In genomic region chr16:47266744-47267686, GRCm38 (mm10) we compare ENCODE assay signal across 14 mouse cellular contexts.
A peak's percentile ranks its signal among the peaks of the same experiment; 100 is the strongest.
DNase-seq lines count a peak whose midpoint lies in the region; ATAC-seq and TF ChIP-seq lines count a peak whose summit lies in the region.
"Had no signal": no experiment of that assay in that cellular context is flagged by ENCODE, and none has a peak within 500 bp of the region (broad histone marks: within the 10 kb centered on the region; RNA-seq: fewer than 3 reads in every experiment).

No protein-coding gene starts in this region.

- H3K4me3 ChIP-seq in neural tube, embryonic 13.5 days, result no peak overlapping the region
- H3K4me3 ChIP-seq in layer of hippocampus, adult 2 months, result no peak overlapping the region
- H3K4me3 ChIP-seq: heart, embryonic 10.5 days; liver, embryonic 13.5 days had no signal

- H3K27me3 ChIP-seq in neural tube, embryonic 13.5 days, result no peaks in the 10 kb centered on the region
- H3K27me3 ChIP-seq: liver, embryonic 13.5 days had no signal

- 68% methylated on average over 8 of the region's 8 CpGs for WGBS in neural tube, embryonic 13.5 days

- no peak overlapping the region for H3K27ac ChIP-seq in neural tube, embryonic 13.5 days (replicated peaks)
- 0 out of 2 replicates have a peak overlapping the region, but pooled peaks have one; percentile 10 for H3K27ac ChIP-seq in layer of hippocampus, adult 2 months
- H3K27ac ChIP-seq: heart, embryonic 10.5 days; kidney, postnatal 0 days; liver, embryonic 13.5 days had no signal

- H3K9ac ChIP-seq in neural tube, embryonic 13.5 days, result no peak overlapping the region
- H3K9ac ChIP-seq: liver, embryonic 13.5 days had no signal

- no peak overlapping the region for H3K4me2 ChIP-seq in neural tube, embryonic 13.5 days
- H3K4me2 ChIP-seq: liver, embryonic 13.5 days had no signal

- peak; percentile 1 for DNase-seq in embryo, embryonic 10.5 days (ENCODE audit: low spot score)
- no peak for DNase-seq in embryo, embryonic 11 days
- DNase-seq in neural tube, embryonic 10.5 days (ENCODE audit: extremely low spot score, low spot score), result no peak
- peak; percentile 12 to 23 for DNase-seq in layer of hippocampus, adult 2 months (ENCODE audit: low spot score in 2 of 2)
- DNase-seq in telencephalon, adult 2 months (ENCODE audit: low read depth, low spot score), result peak; percentile 27
- DNase-seq in heart, postnatal 36 days, result no peak
- no peak for DNase-seq in heart, postnatal 4 days
- DNase-seq: adrenal gland, adult 2 months; liver, embryonic 13.5 days; lung, postnatal 14 days had no signal

- no peak for TF ChIP-seq CTCF in layer of hippocampus, adult 2 months (conservative IDR thresholded peaks at IDR 0.05)

- H3K9me3 ChIP-seq in neural tube, embryonic 13.5 days, result no peaks in the 10 kb centered on the region
- H3K9me3 ChIP-seq: heart, embryonic 10.5 days; liver, embryonic 13.5 days had no signal

- peak; percentile 69 for ATAC-seq in neural tube, embryonic 13.5 days (ENCODE audit: low read depth)
- ATAC-seq: inflammation-experienced regulatory T-cells, adult 6 months had no signal

- no peaks in the 10 kb centered on the region for H3K4me1 ChIP-seq in neural tube, embryonic 13.5 days (replicated peaks)
- H3K4me1 ChIP-seq: heart, embryonic 10.5 days; liver, embryonic 13.5 days had no signal

- intact Hi-C loops in heart, postnatal 36 days (cut with DNase I), result no loop called here

- H3K36me3 ChIP-seq in neural tube, embryonic 13.5 days, result no peaks in the 10 kb centered on the region
- H3K36me3 ChIP-seq: heart, embryonic 10.5 days; liver, embryonic 13.5 days had no signal

Comparison
In these comparisons a context has a peak if more than half of its experiments do, and no peak if none do; other contexts are left out.
1. DNase-seq: peak in embryo, embryonic 10.5 days (single experiment), layer of hippocampus, adult 2 months (2 of 2) and telencephalon, adult 2 months (single experiment); none in embryo, embryonic 11 days (single experiment), neural tube, embryonic 10.5 days (single experiment), heart, postnatal 36 days (0 of 2) and heart, postnatal 4 days (single experiment).